Mouse (Mus musculus): ENCODE results near the gene Amdhd2.

The Amdhd2 gene

DNA sequence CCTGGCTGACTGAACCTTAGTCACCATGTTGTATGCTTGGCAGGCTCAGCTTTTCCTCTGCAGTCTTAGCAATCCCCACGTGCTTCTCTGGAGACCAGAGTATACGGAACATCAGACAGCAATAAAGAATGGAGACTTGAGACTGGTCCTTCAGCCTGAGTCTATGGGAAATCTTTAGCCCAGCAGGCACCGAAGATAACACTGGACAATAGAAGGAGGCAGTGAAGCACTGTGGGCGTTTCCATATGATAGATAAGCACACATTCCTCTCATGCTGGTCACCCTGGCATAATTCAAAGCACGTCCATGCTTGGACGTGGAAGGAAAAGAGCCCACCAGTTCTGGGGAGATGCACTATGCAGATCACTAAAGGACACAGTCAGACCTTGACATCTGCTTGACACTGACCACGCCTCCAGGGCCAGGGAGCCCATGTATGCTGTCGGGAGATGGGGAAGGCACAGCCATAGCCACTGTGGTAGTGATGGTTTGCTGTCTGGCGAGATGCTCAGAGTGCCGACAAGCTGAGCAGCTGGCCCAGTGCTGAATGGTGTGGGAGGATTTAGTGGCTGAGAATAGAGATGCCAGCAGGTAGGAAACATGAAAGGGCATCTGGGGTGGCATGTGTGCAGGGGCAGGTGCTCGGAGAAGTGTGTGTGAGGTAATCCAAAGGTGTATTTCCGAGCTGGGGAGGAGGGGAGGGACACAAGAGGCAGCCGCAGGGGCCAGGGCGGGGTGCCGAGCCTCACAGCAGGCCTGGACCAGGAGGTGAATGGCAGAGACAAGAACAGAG, 33.7 kb upstream of the Amdhd2 start:
- DNase-seq (ENCODE audit: low spot score): no peak

DNA sequence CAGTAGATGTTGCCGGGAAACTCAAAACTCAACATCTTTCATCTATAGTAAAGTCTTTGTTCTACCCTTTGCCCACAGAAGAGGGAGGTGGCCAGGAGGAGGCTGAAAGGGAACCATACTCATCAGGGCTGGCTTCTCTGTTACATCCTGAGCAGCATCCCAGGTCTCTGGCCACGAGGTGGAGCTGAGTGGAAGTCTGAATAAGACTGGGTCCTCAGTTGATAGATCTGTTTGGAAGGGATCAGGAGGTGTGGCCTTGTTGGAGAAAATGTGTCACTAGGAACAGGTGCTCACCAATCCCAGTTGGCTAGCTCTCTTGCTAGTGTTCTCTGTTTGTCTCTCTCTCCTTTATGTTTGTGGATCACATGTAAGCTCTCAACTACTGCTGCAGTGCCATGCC, 31.8 kb upstream of the Amdhd2 start:
- DNase-seq (ENCODE audit: low spot score): no peak

DNA sequence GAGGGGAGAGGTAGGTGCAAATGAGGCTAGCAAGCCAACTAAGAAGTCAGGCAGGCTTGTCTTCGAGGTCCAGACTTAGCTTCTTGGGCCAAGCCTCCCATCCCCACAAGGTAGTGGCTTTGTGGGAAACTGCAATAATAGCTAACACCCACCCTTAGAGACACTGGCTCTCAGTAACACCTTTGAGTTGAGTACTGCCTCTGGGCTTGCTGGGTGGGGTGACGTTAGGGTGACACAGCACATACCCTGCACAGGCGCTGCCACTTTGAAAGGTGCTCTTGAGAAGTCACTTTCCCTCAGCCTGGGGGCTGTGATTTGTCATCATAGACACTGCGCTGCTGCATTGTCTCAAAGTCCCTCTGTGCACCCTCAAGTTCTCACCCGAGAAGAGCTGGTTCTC, 30.2 kb upstream of the Amdhd2 start:
- DNase-seq (ENCODE audit: low spot score): no peak

DNA sequence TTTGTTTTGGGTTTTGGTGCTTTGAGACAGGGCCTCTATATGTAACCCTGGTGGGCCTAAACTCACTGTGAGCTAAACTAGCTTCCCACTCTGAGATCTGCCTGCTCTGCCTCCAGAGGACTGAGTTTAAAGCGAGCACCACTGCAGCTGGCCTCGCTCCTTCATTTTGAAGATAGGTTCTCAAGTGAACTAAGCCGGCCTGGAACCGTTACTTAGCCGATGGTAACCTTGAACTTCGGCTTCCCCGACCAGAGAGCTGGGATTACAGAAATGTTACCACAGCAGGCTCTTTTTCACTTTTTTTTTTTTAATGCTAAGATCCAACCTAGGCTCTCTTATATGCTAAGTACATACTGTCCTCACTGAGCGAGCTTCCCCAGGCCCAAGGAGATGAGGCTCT, 29.7 kb upstream of the Amdhd2 start:
- DNase-seq (ENCODE audit: low spot score): no peak

GRCm38 (mm10) chr17:24192848-24193247, 29.3 kb upstream of the Amdhd2 start:
- DNase-seq (ENCODE audit: low spot score): no peak

DNA sequence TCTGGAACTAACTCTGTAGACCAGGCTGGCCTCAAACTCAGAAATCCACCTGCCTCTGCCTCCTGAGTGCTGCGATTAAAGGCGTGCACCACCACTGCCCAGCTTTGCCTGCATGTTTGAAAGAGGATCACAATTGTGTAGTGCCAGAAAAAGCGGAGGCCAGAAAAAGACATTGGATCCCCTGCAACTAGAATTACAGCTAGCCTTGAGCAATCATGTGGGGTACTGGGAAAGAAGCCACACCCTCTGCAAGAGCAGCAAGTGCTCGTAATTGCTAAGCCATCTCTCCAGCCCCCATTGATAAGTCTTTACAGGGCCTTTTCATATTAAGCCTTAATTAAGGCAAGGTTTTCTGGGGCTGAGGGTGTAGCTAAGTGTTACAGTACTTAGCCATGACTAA, 27.9 kb upstream of the Amdhd2 start:
- DNase-seq (ENCODE audit: low spot score): no peak

- no peak for DNase-seq (ENCODE audit: low spot score)
Measured at GRCm38 (mm10) chr17:24190934-24191333, 27.4 kb upstream of the Amdhd2 start.

GRCm38 (mm10) chr17:24174259-24174658, 10.7 kb upstream of the Amdhd2 start:
- DNase-seq (ENCODE audit: low spot score): no peak

GRCm38 (mm10) chr17:24173423-24173822, 9.9 kb upstream of the Amdhd2 start:
- DNase-seq (ENCODE audit: low spot score): peak; percentile 93

- no peak for DNase-seq (ENCODE audit: low spot score)
Measured at GRCm38 (mm10) chr17:24171738-24172137, 8.2 kb upstream of the Amdhd2 start.

- no peak for DNase-seq (ENCODE audit: low spot score)
Measured at GRCm38 (mm10) chr17:24170729-24171128, 7.2 kb upstream of the Amdhd2 start.

DNA sequence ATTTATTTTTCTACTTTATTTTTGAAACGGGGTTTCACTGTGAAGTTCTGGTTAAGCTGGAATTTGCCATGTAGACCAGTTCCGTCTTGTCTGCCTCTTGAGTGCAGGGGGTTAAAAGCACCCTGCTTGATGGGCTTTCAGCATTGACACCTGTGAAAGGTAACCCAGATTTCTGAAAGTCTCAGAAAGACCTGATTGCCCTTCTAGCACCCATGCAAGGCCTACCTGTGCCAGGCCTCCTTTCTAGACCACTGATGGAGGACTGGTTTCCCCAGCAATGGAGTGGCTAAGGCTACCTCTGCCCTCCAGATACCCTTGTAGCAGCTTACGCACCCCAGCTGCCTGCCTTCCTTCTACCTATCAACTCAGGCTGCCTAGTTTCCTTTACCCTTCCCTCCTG, 6.6 kb upstream of the Amdhd2 start:
- no peak for DNase-seq (ENCODE audit: low spot score)

GRCm38 (mm10) chr17:24169317-24170065, 5.9 kb upstream of the Amdhd2 start, which contains the start of gene Atp6v0c:
Gene Atp6v0c, minus strand, starts transcription at chr17:24169702.
- DNase-seq (ENCODE audit: low spot score): peak; percentile 96

DNA sequence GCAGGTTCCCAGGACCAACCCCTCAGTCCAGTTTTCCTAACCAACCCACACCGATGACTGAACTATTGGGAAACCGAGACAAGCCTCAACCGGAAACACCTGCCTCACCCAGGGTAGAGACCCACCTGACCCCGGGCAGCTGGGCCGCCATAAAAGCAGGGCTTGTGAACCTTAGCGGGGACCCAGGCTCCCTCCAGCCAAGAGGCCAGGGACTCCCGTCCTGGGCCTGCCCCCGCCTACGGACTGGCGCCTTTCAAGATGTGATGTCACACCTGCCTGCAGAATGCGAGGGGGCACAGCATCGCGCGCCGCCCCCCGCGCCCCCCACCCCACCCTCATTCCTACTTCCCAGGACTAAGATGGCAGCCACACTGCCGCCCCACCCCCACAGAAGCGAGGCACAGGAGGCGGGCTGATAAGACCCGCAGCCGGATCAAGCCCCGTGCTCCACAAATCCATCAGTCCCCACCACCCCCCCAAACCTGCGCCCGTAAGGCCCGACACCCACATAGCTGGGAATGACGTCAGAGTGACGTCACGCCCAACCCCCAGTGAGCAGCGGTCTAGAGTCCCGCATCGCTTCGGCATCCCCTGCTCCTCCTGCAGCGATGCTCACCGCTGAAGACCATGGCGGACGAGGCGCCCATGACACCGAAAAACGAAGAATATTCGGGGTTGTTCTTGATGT, 5.2 kb upstream of the Amdhd2 start:
- peak; percentile 67 for DNase-seq (ENCODE audit: low spot score)

DNA sequence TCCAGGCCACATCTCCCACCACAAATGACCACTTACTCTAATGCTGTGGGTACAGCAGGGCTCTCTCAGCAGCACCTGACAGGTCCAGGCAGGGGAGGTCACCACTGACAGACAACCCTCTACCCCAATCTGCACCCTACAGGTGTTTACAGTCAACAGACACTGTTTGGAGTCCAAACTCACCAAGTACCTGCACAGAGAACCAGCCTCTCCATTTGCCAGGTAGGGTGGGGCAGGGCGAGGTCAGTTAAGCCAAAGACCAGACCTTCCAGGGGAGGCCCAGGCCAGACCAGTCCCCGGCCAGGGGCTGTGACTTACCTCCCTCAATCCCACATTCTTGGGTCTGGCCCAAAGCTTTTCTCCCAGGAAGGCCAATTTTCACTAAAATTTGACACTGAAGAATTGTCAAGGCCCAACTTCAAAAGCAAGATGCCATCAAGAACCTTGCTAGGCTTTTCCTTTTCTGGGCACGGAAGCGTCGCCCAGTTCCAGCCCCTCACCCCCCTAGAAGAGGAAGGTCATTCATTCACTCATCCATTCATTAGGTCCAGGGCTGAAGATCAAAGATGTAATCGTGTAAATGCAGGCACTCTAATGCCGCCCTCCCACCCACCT, 4.4 kb upstream of the Amdhd2 start:
- DNase-seq (ENCODE audit: low spot score): no peak

DNA sequence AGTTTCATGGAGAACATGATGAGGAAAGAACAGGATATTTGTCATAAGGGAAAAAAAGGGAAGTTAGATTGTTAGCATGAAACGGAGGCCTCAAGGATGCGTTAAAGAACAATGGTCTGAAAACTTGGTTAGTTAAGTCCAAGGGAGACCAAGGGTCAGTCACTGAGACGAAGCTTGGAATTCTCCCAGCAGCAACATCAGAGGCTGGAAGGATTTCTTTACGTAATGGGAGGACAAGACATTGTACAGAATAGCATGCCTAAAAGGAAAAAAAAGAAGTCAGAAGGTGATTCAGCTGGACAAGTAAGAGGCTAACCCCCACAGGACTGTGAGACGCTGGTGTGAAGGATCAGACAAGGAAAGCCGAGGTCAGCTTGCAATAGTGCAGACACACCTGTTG, 3.6 kb upstream of the Amdhd2 start:
- no peak for DNase-seq (ENCODE audit: low spot score)

DNA sequence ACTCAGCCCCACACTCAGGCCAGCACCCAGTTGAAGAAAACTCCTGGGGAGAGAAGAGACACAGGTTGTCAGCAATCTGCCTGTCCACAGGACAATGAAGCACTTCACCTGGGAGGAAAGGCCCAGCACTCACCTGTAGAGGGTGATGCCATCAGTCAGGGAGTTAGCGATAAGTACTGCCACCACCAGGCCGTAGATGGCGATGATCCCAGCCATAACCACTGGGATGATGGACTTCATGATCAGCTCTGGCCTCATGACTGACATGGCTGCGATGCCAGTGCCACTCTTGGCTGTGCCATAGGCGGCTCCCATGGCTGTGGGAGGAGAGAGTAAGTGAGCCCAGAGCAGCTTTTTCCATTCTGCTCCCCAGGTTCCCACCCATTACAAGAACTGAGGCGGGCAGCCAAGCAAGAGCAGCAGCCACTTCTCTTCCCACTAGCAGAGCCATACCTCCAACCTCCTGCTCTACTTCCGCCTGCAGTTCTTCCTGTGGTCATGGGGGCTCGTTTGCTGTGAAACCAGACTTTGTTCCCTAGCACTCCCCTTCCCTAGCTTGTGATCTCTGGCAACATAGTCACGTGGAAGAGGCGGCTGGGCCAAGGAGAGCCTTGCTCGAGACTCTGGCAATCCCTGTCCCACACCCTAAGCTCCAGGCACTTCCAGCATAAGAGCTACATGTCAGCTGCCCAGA, 1.1 kb upstream of the Amdhd2 start:
- no peak for DNase-seq (ENCODE audit: low spot score)

DNA sequence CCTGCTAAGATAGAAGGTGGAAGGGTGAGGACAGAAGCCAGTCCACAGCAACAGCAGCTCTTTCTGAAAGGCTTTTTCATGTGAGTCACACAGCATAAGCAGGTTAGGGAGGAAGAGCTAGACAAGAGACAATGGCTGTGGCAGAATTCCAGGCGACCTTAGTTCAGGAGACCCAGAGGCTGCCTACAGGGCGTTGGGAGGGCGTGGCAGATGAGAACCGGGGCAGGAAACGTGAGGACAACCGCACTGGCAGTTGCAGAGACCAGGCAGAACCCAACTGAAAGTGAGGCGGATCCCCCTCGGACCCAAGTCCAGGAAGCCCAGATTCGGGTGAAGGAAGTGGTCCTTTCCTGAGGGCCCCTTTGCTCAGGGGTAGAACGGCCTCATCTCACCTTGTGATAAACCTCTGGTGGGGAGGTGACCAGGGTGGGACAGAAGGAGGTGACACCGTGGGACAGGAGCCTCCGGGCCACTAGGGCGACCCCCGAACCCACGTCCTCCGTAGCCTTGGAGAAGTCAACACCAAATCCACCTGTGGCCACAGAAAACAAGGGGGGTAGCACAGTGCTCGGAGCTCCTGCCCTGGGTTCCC, 886 bp downstream of the Amdhd2 start:
- no peak for DNase-seq (ENCODE audit: low spot score)

DNA sequence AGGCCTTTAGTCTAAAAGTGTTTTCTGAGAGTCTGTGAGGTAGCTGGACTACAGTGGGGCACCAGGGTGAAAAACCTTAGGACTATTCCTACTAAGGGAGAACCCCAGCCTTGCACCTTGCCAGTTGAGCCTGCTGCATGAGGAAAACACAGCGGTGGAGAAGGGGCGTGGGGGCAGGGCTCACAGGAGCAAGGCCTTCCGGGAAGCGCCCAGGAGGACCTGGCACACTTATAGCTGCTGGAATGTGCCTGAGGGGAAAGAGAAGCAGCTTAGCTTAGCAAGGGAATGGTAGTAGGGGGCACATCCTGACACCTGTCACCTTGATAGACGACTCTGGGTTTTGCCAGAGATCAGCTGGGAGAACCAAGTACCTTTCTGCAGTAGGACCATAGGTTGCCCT, 2.1 kb downstream of the Amdhd2 start:
- DNase-seq (ENCODE audit: low spot score): no peak

- DNase-seq (ENCODE audit: low spot score): no peak
Measured at GRCm38 (mm10) chr17:24157526-24157925, 6.0 kb downstream of the Amdhd2 start.

GRCm38 (mm10) chr17:24157121-24157520, 6.4 kb downstream of the Amdhd2 start:
- DNase-seq (ENCODE audit: low spot score): no peak
